Mouse (Mus musculus) midbrain, embryonic 15.5 days (tissue): ENCODE data around the gene Mapk8. TPM values are rescaled to one million over a fixed set of nuclear protein-coding genes. Genes with fewer than 3 reads are reported as not detected.

Source experiments
- ATAC-seq: fragments of 200-750 bp; cut with Nextera tagmentation; replicated peaks from 2 replicates; pipeline ENCODE4 v1.8.0; 2017; ENCODE audit warnings: moderate TSS enrichment
- H3K27ac ChIP-seq: fragments of 300-500 bp; sonication (generic); 2 replicates; pipeline ENCODE4 v1.5.1; 2015; ENCODE audit warnings: mild to moderate bottlenecking, inconsistent platforms
- H3K27me3 ChIP-seq: fragments of 300-500 bp; sonication (generic); replicated peaks from 2 replicates; pipeline ENCODE4 v1.6.1; 2015; ENCODE audit warnings: inconsistent platforms
- H3K36me3 ChIP-seq: fragments of 300-500 bp; sonication (generic); replicated peaks from 2 replicates; pipeline ENCODE4 v1.6.1; 2015; ENCODE audit warnings: inconsistent platforms
- H3K4me1 ChIP-seq: fragments of 300-500 bp; sonication (generic); 2 replicates; pipeline ENCODE4 v1.6.1; 2015; ENCODE audit warnings: inconsistent platforms
- H3K4me2 ChIP-seq: fragments of 300-500 bp; sonication (generic); 2 replicates; pipeline ENCODE4 v1.6.1; 2015; ENCODE audit warnings: inconsistent platforms, mild to moderate bottlenecking, moderate library complexity
- H3K4me3 ChIP-seq: fragments of 300-500 bp; sonication (generic); 2 replicates; pipeline ENCODE4 v1.5.1; 2015; ENCODE audit warnings: mild to moderate bottlenecking, inconsistent platforms
- H3K9ac ChIP-seq: fragments of 300-500 bp; sonication (generic); 2 replicates; pipeline ENCODE4 v1.6.1; 2015; ENCODE audit warnings: mild to moderate bottlenecking, inconsistent platforms
- H3K9me3 ChIP-seq: fragments of 300-500 bp; sonication (generic); 2 replicates; pipeline ENCODE4 v1.6.1; 2016; ENCODE audit warnings: inconsistent platforms
- WGBS: fragments of 180-500 bp; shearing (Covaris S2); methylation state at CpG from one replicate; pipeline ENCODE4 v1.1.7; 2015; ENCODE audit warnings: mixed read lengths; 5-methylcytosine and 5-hydroxymethylcytosine counted together
- polyA plus RNA-seq: library from polyadenylated mRNA; unstranded; fragments of >200 nt; fragmentation: Nextera tagmentation; extraction: Ambion mirVana; gene quantifications from 2 replicates; pipeline ENCODE4 v1.2.1, GENCODE M21; 2015

Mapk8 gene
- polyA plus RNA-seq, 1 experiment from 2014 or later, result 36.2 TPM

DNA sequence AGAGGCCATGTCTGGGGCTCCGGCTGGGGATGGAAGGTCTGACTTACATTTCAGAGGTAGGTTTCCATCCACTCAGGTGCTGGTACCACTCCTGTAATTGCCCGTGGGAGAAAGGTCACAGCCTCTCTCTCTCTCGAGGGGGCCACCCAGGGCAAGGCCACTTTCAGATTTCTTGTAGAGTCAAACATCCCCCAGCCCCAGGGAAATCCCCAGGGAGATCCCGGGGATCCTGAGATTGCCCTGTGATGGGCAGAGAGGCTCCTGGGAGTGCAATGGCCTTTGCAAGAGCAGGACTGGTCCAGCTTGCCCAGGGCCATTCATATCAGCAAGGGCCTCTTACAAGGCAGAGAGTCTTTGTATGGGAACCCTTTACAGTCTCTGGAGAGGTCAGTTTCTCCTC lies 112.6 kb downstream of the Mapk8 start:
- H3K27ac ChIP-seq, result no peak overlapping the region
- no peaks in the 10 kb centered on the region for H3K4me1 ChIP-seq
- no peaks in the 10 kb centered on the region for H3K27me3 ChIP-seq
- no peaks in the 10 kb centered on the region for H3K36me3 ChIP-seq
- WGBS, result 84% methylated on average over 4 of the region's 4 CpGs
- H3K4me2 ChIP-seq, result no peak overlapping the region
- ATAC-seq, result no peak
- no peaks in the 10 kb centered on the region for H3K9me3 ChIP-seq
- H3K4me3 ChIP-seq, result no peak overlapping the region
- H3K9ac ChIP-seq, result no peak overlapping the region

- Histone ChIP-seq H3K4me1 (no peaks in the 10 kb centered on the region), H3K27me3 (no peaks in the 10 kb centered on the region), H3K4me3 (no peak overlapping the region), H3K36me3 (no peaks in the 10 kb centered on the region), H3K9me3 (no peaks in the 10 kb centered on the region), H3K27ac (no peak overlapping the region), H3K4me2 (no peak overlapping the region), H3K9ac (no peak overlapping the region)
- WGBS, result 79% methylated on average over 4 of the region's 4 CpGs
- ATAC-seq, result no peak
Measured at GRCm38 (mm10) chr14:33333833-33334232, 113.1 kb downstream of the Mapk8 start.

- Histone ChIP-seq H3K36me3 (no peaks in the 10 kb centered on the region), H3K27me3 (no peaks in the 10 kb centered on the region), H3K9ac (no peak overlapping the region), H3K4me3 (no peak overlapping the region), H3K4me2 (no peak overlapping the region), H3K4me1 (no peaks in the 10 kb centered on the region), H3K27ac (no peak overlapping the region), H3K9me3 (no peaks in the 10 kb centered on the region)
- no peak for ATAC-seq
- WGBS, result 34% methylated on average over 4 of the region's 4 CpGs
Measured at GRCm38 (mm10) chr14:33331627-33332026, 115.3 kb downstream of the Mapk8 start.

- Histone ChIP-seq H3K36me3 (no peaks in the 10 kb centered on the region), H3K27ac (no peak overlapping the region), H3K9ac (no peak overlapping the region), H3K4me3 (no peak overlapping the region), H3K27me3 (no peaks in the 10 kb centered on the region), H3K4me1 (no peaks in the 10 kb centered on the region), H3K9me3 (no peaks in the 10 kb centered on the region), H3K4me2 (no peak overlapping the region)
- WGBS, result 59% methylated on average over 4 of the region's 4 CpGs
- no peak for ATAC-seq
Measured at GRCm38 (mm10) chr14:33330986-33331385, 116.0 kb downstream of the Mapk8 start.

- no peaks in the 10 kb centered on the region for H3K9me3 ChIP-seq
- no peak for ATAC-seq
- no peak overlapping the region for H3K4me2 ChIP-seq
- WGBS, result 91% methylated on average over 5 of the region's 5 CpGs
- H3K4me3 ChIP-seq, result no peak overlapping the region
- no peaks in the 10 kb centered on the region for H3K27me3 ChIP-seq
- no peaks in the 10 kb centered on the region for H3K36me3 ChIP-seq
- H3K9ac ChIP-seq, result no peak overlapping the region
- H3K4me1 ChIP-seq, result no peaks in the 10 kb centered on the region
- no peak overlapping the region for H3K27ac ChIP-seq
Measured at GRCm38 (mm10) chr14:33329297-33329805, 117.6 kb downstream of the Mapk8 start.

GRCm38 (mm10) chr14:33328369-33328768 lies 118.6 kb downstream of the Mapk8 start:
- H3K4me1 ChIP-seq, result no peaks in the 10 kb centered on the region
- no peak overlapping the region for H3K27ac ChIP-seq
- no peak; the same call in 1 of the 2 replicates for ATAC-seq
- no peaks in the 10 kb centered on the region for H3K27me3 ChIP-seq
- no peaks in the 10 kb centered on the region for H3K9me3 ChIP-seq
- no peak overlapping the region for H3K4me3 ChIP-seq
- no peaks in the 10 kb centered on the region for H3K36me3 ChIP-seq
- WGBS, result 49% methylated on average over 5 of the region's 5 CpGs
- no peak overlapping the region for H3K4me2 ChIP-seq
- H3K9ac ChIP-seq, result no peak overlapping the region

Other genes starting within 250 kb of the Mapk8 start
- gene Arhgap22, start 233.1 kb downstream of the Mapk8 start, polyA plus RNA-seq, result 2.0 and 2.6 TPM in 2 replicates
- gene Frmpd2, start 24.5 kb upstream of the Mapk8 start, polyA plus RNA-seq, result 0.17 and 0.37 TPM in 2 replicates
- gene Ptpn20, start 142.0 kb upstream of the Mapk8 start, polyA plus RNA-seq, result 0.05 and 0.13 TPM in 2 replicates